Mouse (Mus musculus) embryonic fibroblast, embryonic 13.5 days (primary cell): ENCODE results near the gene Crybg1.

Experiments used
- CTCF ChIP-seq: IDR thresholded peaks from 2 replicates; pipeline ENCODE4 v1.5.1; 2011; ENCODE audit warnings: mild to moderate bottlenecking, control low read depth, low read length, moderate library complexity, borderline replicate concordance; ENCODE audit not compliant: insufficient read depth
- POLR2A ChIP-seq: IDR thresholded peaks from 2 replicates; pipeline ENCODE4 v1.6.1; 2011; ENCODE audit warnings: low read depth, mild to moderate bottlenecking, control low read depth, low read length, moderate library complexity

DNA sequence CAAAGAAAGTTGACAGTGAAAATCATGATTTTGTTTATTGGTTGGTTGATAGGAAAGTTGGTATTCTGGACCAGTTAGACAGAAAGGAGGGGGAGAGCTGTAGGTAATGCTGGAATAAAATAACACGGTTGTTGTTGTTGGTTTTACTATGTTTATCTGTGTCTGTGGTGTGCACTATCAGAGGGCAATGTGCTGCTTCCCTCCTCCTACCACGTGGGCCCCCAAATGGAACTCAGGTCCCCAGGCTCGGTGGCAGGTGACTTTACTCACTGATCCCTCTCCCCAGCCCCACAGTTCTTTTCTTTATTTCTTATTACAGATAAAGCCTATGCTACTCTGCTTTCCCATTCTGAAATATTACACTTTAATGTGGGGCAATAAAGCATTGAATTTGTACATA is 236.4 kb downstream of the Crybg1 start:
- TF ChIP-seq CTCF (no peak), POLR2A (no peak)
